Mouse (Mus musculus): ENCODE measurements around the gene Ccdc6.

The Ccdc6 gene

DNA sequence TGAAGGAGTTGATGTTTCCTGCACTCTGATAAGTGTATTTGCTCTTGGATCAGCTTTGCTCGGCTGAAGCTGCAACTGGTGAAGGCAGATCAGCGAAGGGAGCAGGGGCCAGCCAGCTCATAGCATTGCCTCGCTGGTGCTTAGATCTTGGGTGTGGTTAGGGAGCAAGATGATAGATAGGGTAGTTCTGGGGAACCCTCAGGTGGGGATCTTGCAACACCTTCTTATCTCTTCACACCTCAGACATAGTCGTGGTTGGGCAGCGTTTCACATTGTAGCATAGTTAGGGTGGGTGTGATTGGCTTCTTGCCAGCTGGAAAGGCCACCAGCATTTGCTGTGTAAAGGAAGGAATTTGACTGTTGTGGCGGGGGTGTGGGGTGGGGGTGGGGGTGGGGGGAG, 36.3 kb downstream of the Ccdc6 start:
- DNase-seq, result no peak

DNA sequence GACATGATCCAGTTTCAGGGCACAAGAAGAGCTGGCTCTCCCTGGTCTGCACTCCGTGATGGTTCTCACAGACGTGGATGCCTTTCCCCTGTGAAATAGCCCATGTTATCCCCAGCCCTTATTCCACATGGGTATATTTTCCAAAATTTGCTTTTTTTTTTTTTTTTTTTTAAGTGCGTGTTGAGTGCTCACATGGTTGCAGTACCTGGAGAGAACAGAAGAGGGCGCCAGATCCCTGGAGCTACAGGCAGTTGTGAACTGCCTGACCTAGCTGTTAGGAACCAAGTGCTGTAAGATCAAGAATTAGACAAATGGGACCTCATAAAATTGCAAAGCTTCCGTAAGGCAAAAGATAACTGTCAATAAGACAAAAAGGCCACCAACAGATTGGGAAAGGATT, 38.8 kb downstream of the Ccdc6 start:
- DNase-seq, result peak; percentile 50 to 55

DNA sequence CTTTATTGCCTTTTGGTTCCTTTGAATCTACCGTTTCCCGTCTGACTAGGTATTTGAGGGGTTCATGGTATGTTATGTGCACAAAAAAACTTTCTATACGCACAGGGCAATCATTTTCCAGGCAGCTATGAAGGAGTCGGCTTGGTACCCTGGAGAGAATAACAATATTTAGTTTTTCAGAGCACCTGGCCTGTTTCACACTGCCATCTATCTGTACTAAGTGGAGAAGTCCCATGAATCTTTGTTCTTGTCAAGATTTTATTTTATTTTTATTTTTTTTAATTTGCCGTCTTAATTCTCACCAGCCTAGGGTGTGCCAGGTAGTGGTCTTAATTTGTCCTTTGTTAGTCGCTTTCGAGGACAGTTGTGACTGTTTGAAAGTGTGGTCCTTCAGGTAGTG, 40.7 kb downstream of the Ccdc6 start:
- DNase-seq, result no peak

DNA sequence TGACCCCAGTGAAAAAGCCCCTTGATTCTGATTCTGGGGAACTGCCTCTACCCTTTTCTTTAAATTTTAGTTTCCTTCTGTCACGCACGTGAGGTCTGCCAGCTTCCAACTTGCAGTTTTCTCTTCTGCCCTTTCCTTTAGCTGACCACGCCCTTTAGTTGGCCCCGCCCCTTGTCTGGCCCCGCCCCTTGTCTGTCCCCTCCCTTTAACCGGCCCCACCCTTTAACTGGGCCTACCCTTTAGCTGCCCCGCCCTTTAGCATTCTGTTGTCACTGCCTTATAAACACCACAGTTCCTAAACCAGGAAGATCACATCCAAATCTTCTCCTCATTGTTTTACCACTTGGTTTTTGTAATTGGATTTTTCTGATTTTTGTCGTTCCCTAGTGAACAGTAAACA, 41.2 kb downstream of the Ccdc6 start:
- no peak for DNase-seq

DNA sequence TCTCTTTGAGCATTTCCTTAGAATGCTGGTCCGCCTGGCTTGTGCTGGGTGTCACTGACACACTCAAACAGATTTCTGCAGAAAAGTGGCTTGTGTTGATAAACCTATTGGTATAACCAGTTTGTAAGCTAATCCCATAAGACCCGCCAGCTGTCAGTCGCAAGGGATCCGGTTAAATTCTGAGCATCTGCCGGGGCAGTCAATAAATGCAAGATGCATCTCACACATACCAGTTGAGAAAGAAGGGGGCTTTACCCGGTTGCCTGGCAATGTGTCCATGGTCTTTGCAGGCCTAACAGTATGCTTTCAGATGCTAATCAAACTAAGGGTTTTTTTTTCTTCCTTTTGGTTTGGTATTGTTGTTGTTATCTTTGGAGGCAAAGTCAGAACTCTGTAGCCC, 42.4 kb downstream of the Ccdc6 start:
- DNase-seq, result no peak

DNA sequence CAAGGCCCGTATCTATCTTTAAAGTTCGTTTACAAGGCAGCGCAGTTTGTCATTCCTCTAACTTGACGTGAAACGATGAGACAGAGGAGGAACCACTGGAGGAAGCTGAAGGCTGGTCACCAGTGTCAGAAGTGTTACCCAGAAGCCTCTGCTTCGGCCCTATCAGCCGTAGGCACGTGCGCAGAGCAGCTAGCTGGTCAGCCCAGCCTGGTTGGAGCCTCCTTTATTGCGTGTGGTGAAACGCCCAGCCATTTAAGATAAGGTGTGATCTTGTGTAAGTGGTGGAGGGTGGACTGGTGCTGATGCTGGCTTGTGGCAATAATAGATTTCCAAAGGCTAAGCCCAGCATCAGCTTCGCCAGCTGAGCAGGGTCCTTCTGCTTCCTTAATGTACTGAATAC, 43.5 kb downstream of the Ccdc6 start:
- no peak for DNase-seq

DNA sequence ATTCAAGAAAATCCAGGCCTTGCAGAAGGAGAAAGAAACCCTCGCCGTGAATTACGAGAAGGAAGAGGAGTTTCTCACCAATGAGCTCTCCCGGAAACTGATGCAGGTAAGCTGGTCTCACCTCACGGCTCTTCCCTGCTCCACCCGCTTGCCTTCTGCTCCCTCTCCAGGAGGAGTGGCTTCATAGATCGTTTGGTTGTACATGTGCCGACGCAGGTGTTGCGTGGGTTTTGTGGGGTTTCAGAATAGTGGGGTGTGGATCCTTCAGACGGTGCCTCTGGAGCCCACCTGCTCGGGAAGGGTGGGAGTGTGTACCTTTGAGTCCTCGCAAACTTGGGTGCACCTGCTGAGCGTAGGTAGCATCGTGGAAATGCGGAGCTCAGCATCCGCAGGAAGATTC, 45.7 kb downstream of the Ccdc6 start:
- DNase-seq, result no peak

DNA sequence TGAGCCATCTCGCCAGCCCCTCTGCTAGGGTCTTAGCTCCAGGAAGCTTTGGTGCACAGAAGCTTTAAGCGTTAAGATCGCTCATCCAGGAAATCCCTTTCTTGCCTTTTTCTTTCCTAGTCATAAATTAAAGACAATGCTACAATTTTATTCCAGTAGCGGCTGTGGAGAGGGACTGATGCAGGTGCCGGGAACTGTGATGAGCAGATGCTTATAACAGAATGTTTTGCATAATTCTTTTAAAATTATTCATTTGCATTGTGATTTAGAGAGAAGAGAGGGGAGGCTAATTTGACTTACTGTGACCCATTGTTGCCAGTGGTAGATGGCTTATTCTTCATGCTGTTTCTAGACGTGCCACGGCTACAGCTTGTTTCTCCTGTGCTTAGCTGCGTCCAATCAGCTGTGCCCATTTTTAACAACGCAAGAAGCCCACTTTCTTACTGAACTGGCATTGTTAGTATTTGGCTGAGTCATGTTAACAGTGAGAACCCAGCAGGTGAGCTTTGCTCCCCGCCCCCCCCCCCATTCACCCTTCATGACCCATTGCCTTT, 47.2 kb downstream of the Ccdc6 start:
- no peak for DNase-seq

DNA sequence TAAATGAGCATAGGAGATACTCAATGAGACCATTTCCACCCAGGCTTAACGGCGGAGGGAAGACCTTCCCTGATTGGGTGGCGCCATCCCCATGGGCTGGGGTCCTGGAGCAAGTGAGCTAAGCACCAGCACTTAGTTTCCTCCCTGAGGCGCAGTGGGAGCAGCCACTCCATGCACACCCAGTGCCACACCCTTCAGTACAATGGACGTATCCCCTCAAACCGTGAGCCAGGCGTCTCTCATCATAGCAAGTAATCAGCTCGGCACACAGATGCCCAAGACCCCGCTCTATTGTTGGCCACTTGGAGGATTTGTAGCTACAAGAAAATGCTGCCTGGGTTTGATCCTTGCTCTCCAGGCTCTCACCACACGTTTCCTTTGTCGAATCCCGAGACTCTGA, 49.0 kb downstream of the Ccdc6 start:
- DNase-seq, result no peak

DNA sequence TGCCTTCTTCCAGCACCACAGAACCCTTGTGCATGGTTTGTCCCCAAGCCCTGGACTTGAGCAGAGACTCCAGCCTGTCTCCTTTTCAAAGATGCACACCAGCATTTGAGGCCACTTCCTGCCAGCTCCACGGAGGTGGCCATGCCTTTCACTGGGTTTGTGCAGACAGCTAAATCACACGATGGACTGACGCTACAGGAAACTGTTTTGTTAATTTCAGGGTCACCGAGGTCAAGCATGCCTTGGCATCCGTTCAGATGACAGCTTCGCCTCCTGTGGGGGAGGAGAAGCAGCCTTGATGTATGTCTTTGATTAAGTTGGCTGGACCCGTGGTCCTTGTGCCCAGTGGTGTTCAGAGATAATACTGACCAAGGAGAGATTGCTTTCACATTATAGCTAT, 52.2 kb downstream of the Ccdc6 start:
- DNase-seq, result no peak

DNA sequence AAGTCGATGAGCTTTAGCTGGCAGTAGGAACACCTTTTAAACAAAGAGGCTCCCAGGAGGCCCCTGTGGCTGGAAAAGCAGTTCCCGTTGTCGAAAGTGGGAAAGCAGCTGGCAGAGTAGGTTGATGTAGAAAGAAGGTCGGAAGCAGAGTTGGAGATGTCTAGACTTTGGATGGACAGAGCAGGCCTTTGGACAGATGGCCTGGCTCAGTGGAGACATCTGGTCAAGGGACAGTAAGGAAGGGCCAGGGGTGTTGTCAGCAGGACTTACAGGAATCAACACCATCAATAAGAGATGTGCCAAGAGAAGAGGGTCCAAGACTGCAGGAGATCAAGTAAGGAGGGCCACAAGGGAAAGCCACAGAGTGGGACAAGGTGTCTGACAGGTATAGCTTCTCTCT, 53.4 kb downstream of the Ccdc6 start:
- DNase-seq, result no peak

DNA sequence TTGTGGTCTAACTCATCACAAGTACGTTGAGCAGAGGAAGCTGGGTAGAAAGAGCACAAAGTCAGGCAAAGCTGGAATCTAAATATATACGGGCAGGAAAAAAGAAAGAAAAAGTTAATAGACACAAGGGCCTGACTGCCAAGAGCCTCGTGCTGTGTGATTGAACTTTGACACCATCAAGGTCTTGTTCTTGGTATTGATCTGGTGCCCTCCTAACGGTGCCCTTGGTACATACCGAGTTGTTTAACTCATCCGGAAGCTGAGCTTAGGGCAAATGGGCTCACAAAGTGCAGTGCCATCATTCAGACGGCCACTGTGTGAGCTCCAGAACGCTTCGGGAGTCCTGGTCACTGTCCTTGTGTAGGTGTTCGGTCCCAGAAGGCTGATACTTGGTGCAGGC, 54.2 kb downstream of the Ccdc6 start:
- DNase-seq, result no peak

DNA sequence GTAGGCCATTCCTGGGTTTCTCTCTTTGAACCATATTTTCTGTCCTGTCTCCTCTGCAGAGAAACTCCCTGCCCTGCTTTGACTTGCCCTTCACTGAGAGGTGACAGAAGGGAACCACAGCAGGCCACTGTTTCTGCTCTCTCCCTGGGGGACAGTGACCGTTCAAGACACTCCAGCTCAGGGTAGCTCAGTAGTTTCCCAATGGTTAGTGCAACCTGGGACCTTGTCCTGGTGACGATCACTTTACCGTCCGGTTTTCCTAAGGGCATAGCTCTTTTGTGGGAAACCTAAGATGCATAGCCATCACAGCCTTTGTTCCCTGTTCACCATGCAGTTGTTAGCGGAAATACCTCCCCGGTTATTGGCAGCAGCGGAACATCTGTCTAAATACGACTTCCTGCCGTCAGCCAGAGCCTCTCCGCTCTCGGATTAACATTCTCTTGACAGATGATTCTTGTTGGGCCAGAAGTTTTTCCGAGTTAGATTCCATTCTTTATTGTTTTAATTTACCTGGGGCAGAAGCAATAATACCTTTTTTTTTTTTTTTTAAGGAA, 55.3 kb downstream of the Ccdc6 start:
- no peak for DNase-seq

DNA sequence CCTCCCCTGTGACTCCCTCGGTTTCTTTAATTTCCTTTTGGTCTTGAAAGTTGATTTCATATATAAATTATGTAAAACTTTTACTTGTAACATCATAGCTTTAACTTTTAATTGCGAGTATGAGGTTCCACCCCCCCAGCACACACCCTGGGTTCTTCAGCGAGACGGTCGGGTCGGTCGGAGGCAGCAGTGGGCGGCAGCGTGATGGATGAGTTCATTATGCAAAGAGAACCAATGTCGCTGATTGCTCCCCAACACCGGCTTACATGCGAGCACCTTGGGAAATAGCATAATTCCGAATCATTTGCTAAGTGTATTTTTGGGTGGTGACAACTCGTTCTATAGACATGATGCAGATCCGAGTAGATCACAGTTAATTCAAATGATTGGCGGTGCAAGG, 56.9 kb downstream of the Ccdc6 start:
- DNase-seq, result no peak

DNA sequence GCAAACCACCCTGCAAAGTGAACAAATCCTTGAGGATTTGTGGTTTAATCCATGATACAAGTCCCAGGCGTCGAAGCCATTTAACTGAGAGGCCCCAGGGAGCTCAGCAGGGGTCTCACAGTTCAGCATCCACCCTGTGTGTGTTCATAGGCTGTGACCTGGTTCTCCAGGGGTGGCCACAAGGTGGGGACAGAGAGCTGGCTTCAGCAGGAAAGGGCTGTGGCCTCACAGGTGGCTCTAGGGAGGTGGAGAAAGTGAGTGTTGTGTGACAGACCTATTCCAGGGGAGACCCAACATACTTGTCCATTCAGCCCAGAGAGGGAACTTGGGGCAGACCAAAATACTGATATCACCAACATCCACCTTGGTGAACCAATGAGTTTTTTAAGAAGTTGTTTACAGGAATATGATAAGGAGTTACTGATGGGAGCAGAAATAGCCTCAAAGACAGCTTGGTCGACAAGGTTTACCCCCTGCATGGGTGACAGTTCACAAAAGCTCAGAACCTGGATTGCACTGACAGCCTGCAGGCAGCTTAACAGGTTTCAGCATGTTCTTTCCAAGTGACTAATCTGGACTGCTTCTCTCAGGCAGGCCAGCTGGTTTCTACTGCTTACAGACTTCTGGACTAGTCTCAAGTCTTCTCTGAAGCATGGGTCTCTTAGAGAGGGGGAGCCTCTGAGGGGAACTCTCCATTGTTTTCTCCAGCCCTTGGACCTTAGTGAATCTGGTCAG, 59.7 kb downstream of the Ccdc6 start:
- DNase-seq, result peak; percentile 72 to 76

DNA sequence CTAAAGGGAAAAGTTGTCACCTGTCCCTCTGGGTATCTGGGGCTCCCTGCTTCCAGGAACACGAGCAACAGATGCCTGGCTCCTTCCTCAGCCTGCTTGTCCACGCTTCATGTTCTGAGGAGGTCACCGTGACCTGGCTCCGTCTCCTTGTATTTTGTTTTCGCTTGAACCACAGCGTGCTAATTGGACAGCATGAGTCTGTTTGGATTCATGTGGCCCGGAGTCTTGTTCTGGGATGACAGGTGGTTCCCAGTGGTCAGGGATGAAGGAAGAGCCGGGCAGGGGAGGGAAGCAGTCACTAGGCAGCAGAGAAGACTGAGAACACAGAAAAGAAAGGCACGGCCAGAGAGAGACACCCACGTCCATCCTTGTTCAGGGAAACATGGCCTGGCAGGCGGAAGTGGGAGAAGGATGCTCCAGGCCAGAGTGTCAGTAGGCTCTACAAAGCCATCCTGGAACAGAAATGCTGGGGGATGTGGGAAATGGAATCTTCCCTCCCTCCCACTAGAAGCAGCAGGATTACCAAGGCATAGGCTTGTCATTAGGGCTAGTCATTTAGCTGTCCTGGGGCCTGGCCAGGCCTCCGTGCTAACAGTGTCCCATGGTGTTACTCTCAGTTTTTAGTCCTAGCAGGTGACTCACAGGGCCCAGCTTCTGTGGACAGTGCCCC, 62.9 kb downstream of the Ccdc6 start:
- no peak for DNase-seq

DNA sequence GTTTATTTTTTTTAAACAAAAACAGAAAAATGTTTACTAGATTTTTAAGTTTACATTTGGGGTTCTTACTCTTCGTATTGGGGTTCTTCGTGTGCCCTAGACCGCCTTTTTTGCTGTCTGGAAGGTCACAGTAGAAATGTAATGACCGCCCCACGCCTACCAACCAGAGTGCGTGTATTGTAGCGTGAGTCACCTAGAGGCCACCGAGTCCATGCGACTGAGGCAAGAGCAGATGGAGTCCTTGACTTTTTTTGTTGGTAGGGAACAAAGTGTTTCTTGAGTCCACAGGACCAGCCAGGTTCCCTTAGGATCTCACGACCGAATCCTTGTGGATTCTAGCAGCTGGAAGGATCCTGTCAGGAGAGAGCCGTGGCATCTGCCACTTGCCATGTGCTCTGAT, 63.9 kb downstream of the Ccdc6 start:
- DNase-seq, result no peak

DNA sequence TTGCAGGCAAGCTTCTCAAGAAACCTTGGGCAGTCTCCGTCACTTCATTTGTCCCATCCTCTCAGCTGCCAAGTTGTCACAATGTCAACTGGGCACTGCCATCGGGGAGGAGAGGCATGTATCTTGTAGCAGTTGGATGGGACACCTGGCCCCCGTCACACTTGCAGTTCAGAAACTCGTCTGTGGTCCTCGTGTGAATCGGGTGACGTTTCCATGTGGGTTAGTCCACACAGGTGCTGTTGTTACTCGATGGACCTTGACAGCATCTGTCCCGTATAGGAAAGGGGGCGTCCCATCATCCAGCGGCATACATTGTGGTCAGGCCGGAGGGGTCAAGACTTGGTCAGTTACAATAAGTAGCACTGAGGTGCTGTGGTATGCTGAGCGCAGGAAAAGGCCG, 64.6 kb downstream of the Ccdc6 start:
- DNase-seq, result no peak

DNA sequence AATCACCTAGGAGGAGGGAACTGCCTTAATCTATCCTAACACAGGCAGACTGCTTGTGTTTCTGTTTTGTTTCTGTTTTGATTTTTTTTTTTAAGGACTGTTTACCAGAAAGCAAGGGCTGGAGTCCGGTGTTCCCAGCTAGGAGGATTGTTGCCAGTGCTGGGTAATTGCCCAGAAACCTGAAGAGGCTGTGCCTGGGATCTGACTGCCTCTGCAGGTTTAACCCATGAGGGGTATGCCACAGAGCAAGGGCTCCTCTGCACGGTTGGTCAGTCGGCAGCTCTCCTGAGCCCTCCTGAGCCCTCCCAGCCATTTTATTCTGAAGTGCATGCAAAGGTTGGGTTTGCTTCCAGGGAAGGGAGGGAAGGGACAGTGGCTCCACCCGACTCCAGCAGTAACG, 66.8 kb downstream of the Ccdc6 start:
- DNase-seq, result no peak

DNA sequence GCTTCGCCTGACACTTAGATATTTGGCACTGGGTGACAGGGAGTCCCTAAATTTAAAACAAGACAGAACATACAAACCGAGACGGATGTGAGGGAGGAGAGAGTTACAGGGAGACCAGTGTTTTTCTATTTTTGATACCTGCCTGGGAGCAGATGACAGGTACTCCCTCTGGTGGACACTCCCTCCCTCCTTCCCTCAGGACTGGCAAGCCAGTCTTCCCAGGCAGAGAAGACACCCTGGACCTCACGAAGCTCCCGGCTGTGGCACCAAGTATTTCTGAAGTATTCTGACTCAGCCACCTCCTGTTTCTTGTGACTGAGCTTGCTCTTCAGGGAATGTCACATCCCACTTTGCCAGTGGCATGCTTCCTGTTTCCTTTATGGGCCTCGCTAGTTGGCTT, 69.0 kb downstream of the Ccdc6 start:
- DNase-seq, result no peak

DNA sequence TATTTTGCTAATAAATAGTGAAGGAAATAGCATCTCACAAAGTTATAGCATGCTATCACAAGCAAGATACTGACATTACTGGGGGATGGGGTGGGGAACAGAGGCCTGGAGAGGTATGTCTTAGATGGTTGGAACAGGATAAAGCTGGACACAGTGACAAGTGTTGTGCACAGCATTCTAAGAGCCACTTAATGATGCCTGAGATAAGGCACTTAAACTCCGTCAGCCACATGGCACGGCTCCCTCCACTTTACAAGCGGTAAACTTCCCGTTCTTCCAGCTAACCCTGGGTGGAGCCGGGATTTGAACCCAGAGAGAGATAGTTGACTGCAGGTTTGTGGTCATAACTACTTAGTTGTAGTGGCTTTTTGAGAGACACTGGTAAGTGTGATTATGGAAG, 69.5 kb downstream of the Ccdc6 start:
- no peak for DNase-seq

DNA sequence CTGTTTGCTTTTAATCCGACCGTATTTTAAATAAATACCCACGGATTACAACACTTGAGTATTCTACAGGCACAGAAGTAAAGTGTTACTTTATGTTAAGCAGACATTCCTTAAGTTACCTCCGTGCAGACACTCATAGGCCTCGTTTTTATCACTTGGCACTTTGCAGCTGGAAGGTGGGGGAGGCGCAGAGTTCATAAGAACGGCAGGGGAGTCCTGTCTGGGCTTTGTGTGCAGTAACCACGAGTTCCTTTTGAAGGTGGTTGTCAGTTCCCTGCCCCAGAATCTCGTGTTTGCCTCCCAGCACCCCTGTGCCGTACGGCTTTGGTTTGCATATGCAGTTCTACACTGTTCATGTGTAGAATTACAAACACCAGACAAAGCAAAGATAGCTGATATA, 70.7 kb downstream of the Ccdc6 start:
- no peak for DNase-seq

DNA sequence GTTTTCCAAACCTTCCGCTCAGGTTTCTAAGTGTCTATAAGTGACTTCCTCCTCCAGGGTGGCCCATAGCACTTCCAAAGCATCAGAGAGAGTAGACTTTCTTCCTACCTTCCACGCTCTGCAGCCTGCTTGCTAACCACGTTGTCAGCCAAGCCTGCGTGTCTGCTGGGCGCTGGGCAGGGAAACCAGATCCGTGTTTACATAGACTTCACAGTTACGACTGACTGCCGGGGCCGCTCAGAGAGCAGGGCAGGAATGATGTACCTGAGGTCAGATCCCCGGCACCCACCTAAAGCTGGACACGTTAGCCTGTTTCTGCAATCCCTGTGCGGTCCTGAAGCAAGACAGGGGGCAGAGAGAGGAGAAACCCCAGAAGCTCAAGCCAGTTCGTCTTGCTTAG, 71.5 kb downstream of the Ccdc6 start:
- DNase-seq, result no peak

DNA sequence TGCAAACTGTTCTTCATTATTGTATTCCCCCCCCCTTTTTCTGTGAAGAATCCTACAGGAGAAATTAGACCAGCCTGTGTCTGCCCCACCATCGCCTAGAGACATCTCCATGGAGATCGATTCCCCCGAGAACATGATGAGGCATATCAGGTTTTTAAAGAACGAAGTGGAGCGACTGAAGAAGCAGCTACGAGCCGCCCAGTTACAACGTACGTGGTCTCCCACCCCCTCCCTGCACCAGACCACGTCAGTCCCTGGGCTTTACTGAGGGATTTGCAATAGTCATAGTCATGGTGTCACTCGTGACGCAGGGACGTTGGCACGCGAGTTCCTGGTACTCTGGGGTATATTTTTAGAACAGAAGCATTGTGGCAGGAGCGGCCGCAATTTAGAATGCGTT, 72.1 kb downstream of the Ccdc6 start:
- no peak for DNase-seq
